Comparison of ENCODE assay signal across 11 mouse cellular contexts in the genomic region with DNA sequence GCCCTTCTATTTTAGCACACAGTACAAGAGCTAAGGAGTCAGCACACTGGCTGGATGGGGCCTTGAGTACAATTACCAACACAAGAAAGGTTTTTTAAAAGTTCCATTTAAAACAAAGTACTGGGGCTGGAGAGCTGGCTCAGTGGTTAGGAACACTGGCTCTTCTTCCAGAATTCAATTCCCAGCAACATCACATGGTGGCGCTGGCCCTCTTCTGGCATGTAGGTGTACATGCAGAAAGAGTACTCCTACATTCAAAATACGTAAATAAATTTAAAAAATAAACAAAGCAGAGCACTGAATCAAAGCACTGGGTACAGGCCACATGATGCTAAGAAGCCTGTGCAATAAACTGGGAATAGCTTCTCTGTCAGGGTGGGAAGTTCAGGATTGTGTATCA. TPM values are rescaled to one million over a fixed set of nuclear protein-coding genes. Genes with fewer than 3 reads are reported as not detected.
DNase-seq lines count a peak whose midpoint lies in the region; ATAC-seq and TF ChIP-seq lines count a peak whose summit lies in the region.
"Had no signal": no experiment of that assay in that cellular context is flagged by ENCODE, and none has a peak within 500 bp of the region (broad histone marks: within the 10 kb centered on the region; RNA-seq: fewer than 3 reads in every experiment).

No protein-coding gene starts in this region.

- H3K4me3 ChIP-seq in heart, adult 2 months = no peak overlapping the region
- H3K4me3 ChIP-seq in lung, postnatal 0 days (ENCODE audit: low read depth, low read length) = no peak overlapping the region
- H3K4me3 ChIP-seq: limb, embryonic 12.5 days had no signal

- no peak overlapping the region for H3K27ac ChIP-seq in heart, adult 2 months
- no peak overlapping the region for H3K27ac ChIP-seq in lung, postnatal 0 days (ENCODE audit: low read length)
- H3K27ac ChIP-seq: limb, embryonic 12.5 days had no signal

- H3K9ac ChIP-seq in heart, adult 2 months (ENCODE audit: low read depth, low read length) = no peak overlapping the region
- no peak overlapping the region for H3K9ac ChIP-seq in lung, postnatal 0 days (replicated peaks; ENCODE audit: low read depth)
- H3K9ac ChIP-seq: limb, embryonic 12.5 days had no signal

- DNase-seq in heart, adult 2 months = no peak
- DNase-seq in heart, postnatal 25 days (ENCODE audit: low spot score) = no peak
- no peak for DNase-seq in lung, postnatal 0 days (ENCODE audit: low spot score)
- DNase-seq in lung, postnatal 10 days = no peak
- DNase-seq in Patski (ENCODE audit: low read depth, low spot score) = no peak
- peak; percentile 3 for DNase-seq in naive thymus-derived CD4-positive, alpha-beta T cell, adult 2 months (ENCODE audit: low read depth)
- no peak for DNase-seq in left cerebral cortex, adult 9 months (ENCODE audit: low spot score in 2 of 2)
- DNase-seq in cerebellum, adult 8-10 months = no peak
- DNase-seq: lung, postnatal 4 days; thymus, postnatal 14 days had no signal

- POLR2A ChIA-PET in Patski (lab: Charles Lee) = no interaction called here

- WGBS in heart, adult 2 months = 83% methylated on average over 2 of the region's 2 CpGs
- WGBS in lung, postnatal 0 days = 73% methylated on average over 2 of the region's 2 CpGs

- peak; percentile 46 for TF ChIP-seq CTCF in heart, adult 2 months (IDR thresholded peaks at IDR 0.05)
- peak; percentile 36 for TF ChIP-seq CTCF in lung, postnatal 0 days (IDR thresholded peaks at IDR 0.05)
- peak; percentile 32 for TF ChIP-seq CTCF in Patski (IDR thresholded peaks at IDR 0.05)

- no peaks in the 10 kb centered on the region for H3K79me2 ChIP-seq in heart, adult 2 months (replicated peaks; ENCODE audit: control insufficient read depth, insufficient read depth, low read length)

- H3K4me1 ChIP-seq in heart, adult 2 months (ENCODE audit: control insufficient read depth, insufficient read depth, low read length) = no peaks in the 10 kb centered on the region
- H3K4me1 ChIP-seq in lung, postnatal 0 days (ENCODE audit: insufficient read depth, low read depth, low read length) = no peaks in the 10 kb centered on the region
- H3K4me1 ChIP-seq: limb, embryonic 12.5 days had no signal

- no peaks in the 10 kb centered on the region for H3K27me3 ChIP-seq in heart, adult 2 months (ENCODE audit: control insufficient read depth, insufficient read depth, low read length)
- no peaks in the 10 kb centered on the region for H3K27me3 ChIP-seq in lung, postnatal 0 days (replicated peaks; ENCODE audit: insufficient read depth, low read length)
- no peaks in the 10 kb centered on the region for H3K27me3 ChIP-seq in Patski
- H3K27me3 ChIP-seq: limb, embryonic 12.5 days had no signal

- TF ChIP-seq EP300 in heart, adult 2 months (IDR thresholded peaks at IDR 0.05; ENCODE audit: insufficient read depth, low read depth, low read length) = no peak
- TF ChIP-seq EP300 in lung, postnatal 0 days (IDR thresholded peaks at IDR 0.05) = no peak

- TF ChIP-seq POLR2A in heart, adult 2 months (IDR thresholded peaks at IDR 0.05; ENCODE audit: insufficient read depth, low read depth, low read length) = no peak

- H3K4me2 ChIP-seq in lung, postnatal 0 days (replicated peaks; ENCODE audit: low read depth, low read length) = no peak overlapping the region
- H3K4me2 ChIP-seq: limb, embryonic 12.5 days had no signal

- CTCF ChIA-PET in Patski (lab: Charles Lee) = interaction anchor here (1.0 to 1.7 kb wide), 3 partner anchors 10 to 35 kb away, joined by 3 to 6 read pairs (median 4); a partner anchor contains a TSS

- in situ Hi-C loops in Patski (cut with MboI; ENCODE audit: low pct_unique_long_range_greater_than_20kb) = no loop called here

- H3K36me3 ChIP-seq in heart, adult 2 months (ENCODE audit: control insufficient read depth, insufficient read depth, low read length) = no peaks in the 10 kb centered on the region
- H3K36me3 ChIP-seq in lung, postnatal 0 days (ENCODE audit: insufficient read depth, low read length) = peaks cover 17% of the 10 kb centered on the region; the same call in 1 of the 2 replicates

- ATAC-seq in lung, postnatal 0 days = no peak
- ATAC-seq in Patski = no peak

- H3K9me3 ChIP-seq in lung, postnatal 0 days (ENCODE audit: low read length) = no peaks in the 10 kb centered on the region
- H3K9me3 ChIP-seq: limb, embryonic 12.5 days had no signal

- intact Hi-C loops in heart, adult 2 months (cut with DNase I) = no loop called here
- intact Hi-C loops in heart, postnatal 25 days (cut with DNase I) = no loop called here

RNA-seq across cellular contexts. Expression of a gene that starts 34.9 kb away (rescaled TPM):
- total RNA-seq in heart, adult 2 months (2021) = 10 to 100 TPM; 39.5 to 42.5 TPM
- 19.0 and 42.1 TPM in 2 replicates for polyA plus RNA-seq in heart, adult 2 months (2012; rRNA removed)
- total RNA-seq in heart, postnatal 25 days (2021) = 10 to 100 TPM; 38.1 to 45.1 TPM
- 29.0 and 33.7 TPM in 2 replicates for polyA plus RNA-seq in lung, postnatal 0 days (2015; fragmentation: Nextera tagmentation; extraction: Ambion mirVana)
- polyA plus RNA-seq in Patski (2021) = 47.3 TPM

RNA-seq across cellular contexts. Expression of a gene that starts 36.2 kb away (rescaled TPM):
- 1 to 10 TPM; 5.3 to 5.7 TPM for total RNA-seq in heart, adult 2 months (2021)
- polyA plus RNA-seq in heart, adult 2 months (2012; rRNA removed) = 2.9 and 5.4 TPM in 2 replicates
- total RNA-seq in heart, postnatal 25 days (2021) = 1 to 10 TPM; 6.1 to 6.5 TPM
- 11.0 and 13.3 TPM in 2 replicates for polyA plus RNA-seq in lung, postnatal 0 days (2015; fragmentation: Nextera tagmentation; extraction: Ambion mirVana)
- polyA plus RNA-seq in Patski (2021) = 13.9 TPM
